Mouse (Mus musculus) lung, postnatal 0 days (tissue): ENCODE results near the gene Podn.

Experiments used
- CTCF ChIP-seq: IDR thresholded peaks from 2 replicates; pipeline ENCODE4 v1.5.1; 2016; ENCODE audit warnings: antibody characterized with exemption, mild to moderate bottlenecking
- EP300 ChIP-seq: IDR thresholded peaks from 2 replicates; pipeline ENCODE4 v1.6.1; 2016; ENCODE audit warnings: antibody characterized with exemption, mild to moderate bottlenecking, control low read depth

GRCm38 (mm10) chr4:107991879-107992278 lies 104.4 kb downstream of the Podn start:
- TF ChIP-seq EP300: no peak
- TF ChIP-seq CTCF: no peak
